Mouse (Mus musculus): ENCODE data around the gene Esr2. TPM values are rescaled to one million over a fixed set of nuclear protein-coding genes. Genes with fewer than 3 reads are reported as not detected.

Esr2 gene
- polyA plus RNA-seq, 1 experiment from 2014 or later, result 0.08 TPM

DNA sequence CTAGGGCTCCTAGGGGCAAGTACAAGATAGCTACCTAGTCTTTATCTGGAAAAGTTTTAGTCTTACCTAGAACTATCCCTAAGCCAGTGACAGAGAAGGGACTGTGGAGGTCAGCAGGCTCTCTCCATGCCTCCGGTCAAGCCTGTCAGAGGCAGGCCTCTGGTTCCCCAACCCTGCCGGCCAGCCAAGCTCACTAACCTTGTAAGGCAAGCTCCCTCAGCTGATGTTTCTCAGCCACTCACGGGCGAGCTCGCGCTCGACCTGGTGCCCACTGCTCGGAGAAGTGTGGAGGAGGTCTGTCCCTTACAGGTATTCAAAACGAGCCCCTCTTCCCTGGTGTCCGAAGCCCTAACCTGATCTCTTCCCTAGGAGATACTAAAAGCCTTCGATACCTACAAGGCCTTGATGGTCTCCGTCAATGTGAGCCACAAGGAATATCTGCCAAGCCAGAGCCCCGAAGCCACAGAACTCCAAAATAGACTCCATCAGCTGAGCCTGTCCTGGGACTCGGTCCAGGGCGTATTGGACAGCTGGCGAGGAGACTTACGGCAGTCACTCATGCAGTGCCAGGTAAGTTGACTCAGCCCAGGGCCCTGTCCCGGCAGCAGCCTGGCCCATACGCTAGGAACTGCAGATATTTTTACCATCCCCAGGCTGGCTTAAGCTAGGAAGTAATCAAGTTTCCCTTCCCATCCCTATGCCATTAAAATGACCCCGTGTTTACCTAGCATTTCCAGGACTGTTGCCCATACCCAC, 72.3 kb downstream of the Esr2 start:
- Histone ChIP-seq H3K27ac (replicated peaks) (no peak overlapping the region), H3K4me2 (replicated peaks) (no peak overlapping the region), H3K9me3 (replicated peaks) (no peaks in the 10 kb centered on the region), H3K36me3 (peaks cover 80% of the 10 kb centered on the region), H3K9ac (no peak overlapping the region), H3K4me3 (replicated peaks) (no peak overlapping the region), H3K4me1 (no peaks in the 10 kb centered on the region), H3K27me3 (no peaks in the 10 kb centered on the region)
- 92% methylated on average over 20 of the region's 20 CpGs for WGBS
- ATAC-seq (ENCODE audit: insufficient number of reproducible peaks, low FRiP score, low TSS enrichment, low read depth), result no peak

- 89% methylated on average over 12 of the region's 12 CpGs for WGBS
Observed at GRCm38 (mm10) chr12:76102621-76103020, 74.4 kb downstream of the Esr2 start.

DNA sequence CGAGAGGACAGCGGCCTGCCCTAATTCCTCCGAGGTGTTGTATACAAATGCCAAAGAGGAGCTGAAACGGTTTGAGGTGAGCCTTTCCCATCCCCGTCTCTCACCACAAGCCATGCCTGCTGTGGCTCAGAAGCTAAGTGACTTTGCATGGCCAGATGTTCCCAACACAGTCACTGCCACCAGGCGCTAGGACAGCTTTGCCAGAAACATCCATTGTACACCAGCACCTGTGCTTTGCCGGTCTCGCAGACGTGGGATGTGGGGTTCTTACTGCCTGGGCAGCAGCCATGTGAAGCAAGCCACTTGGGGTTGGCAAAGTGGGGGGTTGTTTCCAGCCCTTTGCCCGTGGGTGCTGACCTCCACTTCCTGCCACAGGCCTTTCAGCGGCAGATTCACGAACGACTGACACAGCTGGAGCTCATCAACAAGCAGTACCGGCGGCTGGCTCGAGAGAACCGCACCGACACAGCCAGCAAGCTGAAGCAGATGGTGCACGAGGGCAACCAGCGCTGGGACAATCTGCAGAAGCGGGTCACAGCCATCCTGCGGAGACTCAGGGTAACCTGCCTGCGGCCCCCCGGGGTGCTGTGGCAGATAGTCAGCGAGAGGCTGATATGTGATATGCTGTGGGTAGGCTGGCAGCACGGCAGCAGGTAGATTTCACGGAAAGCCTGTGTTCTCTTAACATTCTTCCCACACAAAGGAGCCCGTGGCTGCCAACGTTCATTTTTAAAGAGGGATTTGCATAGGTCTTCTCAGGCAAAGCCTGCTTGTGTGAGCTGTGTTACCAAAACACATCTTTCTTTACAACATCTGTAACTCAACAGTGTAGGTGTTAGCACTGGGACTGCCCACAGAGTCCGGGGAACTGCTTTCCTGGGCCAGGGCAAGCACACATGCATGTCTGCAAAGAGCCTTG, 81.7 kb downstream of the Esr2 start:
- H3K27me3 ChIP-seq, result no peaks in the 10 kb centered on the region
- H3K4me3 ChIP-seq (replicated peaks), result no peak overlapping the region
- no peak overlapping the region for H3K4me2 ChIP-seq (replicated peaks)
- no peak overlapping the region for H3K9ac ChIP-seq
- H3K9me3 ChIP-seq (replicated peaks), result no peaks in the 10 kb centered on the region
- peaks cover 50% of the 10 kb centered on the region for H3K36me3 ChIP-seq
- WGBS, result 45% methylated on average over 30 of the region's 30 CpGs
- ATAC-seq (ENCODE audit: insufficient number of reproducible peaks, low FRiP score, low TSS enrichment, low read depth), result no peak; the same call in 1 of the 2 replicates
- peaks cover 10% of the 10 kb centered on the region for H3K4me1 ChIP-seq
- H3K27ac ChIP-seq (replicated peaks), result no peak overlapping the region; the same call in 1 of the 2 replicates

More at GRCm38 (mm10) chr12:76102621-76103020, 74.4 kb downstream of the Esr2 start:
- no peak for ATAC-seq (ENCODE audit: insufficient number of reproducible peaks, low FRiP score, low TSS enrichment, low read depth)
- Histone ChIP-seq H3K27ac (replicated peaks) (no peak overlapping the region), H3K27me3 (no peaks in the 10 kb centered on the region), H3K36me3 (peaks cover 83% of the 10 kb centered on the region), H3K9me3 (replicated peaks) (no peaks in the 10 kb centered on the region), H3K4me1 (no peaks in the 10 kb centered on the region), H3K9ac (no peak overlapping the region), H3K4me3 (replicated peaks) (no peak overlapping the region), H3K4me2 (replicated peaks) (no peak overlapping the region)

DNA sequence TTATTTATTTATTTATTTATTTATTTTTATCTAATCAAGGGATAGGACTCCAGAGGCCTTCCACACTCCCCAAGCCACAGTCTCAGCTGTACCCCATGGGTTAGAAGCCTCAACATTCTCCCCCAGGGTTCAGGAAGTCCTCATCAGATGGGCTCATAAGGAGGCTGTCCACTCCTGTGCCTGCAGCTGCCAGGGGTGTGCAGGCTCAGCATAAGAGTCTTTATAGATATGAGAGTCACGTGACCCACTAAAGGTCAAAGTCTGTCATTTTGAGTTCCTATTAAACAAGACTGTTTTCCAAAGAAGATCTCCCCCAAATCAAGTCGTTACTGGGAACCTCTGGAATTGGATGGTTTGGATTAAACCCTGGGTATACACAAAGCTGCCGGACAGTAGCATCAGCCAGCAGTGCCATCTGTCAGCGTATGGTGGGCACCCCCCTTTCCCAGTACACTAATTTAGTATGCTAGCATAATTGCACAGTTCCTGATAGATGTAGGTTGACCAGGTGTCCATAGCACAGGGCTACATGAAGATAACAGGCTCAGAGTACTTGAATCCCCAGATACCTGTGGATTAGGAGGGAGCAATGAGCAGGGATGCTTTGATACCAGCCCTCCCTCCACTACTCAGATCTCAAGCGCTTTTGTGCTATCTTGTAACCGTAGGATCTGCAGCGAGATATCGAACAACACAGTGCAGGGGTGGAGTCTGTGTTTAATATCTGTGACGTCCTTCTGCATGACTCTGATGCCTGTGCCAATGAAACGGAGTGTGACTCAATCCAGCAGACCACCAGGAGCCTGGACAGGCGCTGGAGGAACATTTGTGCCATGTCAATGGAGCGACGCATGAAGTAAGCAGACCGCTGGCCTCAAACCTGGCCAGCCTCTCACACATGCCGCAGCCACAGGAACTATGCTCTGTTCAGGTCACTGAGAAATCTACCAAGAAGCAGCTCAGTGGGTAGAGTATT, 83.2 kb downstream of the Esr2 start:
- Histone ChIP-seq H3K4me2 (replicated peaks) (no peak overlapping the region), H3K4me3 (replicated peaks) (no peak overlapping the region), H3K9ac (no peak overlapping the region), H3K27me3 (no peaks in the 10 kb centered on the region), H3K36me3 (peaks cover 35% of the 10 kb centered on the region), H3K27ac (replicated peaks) (no peak overlapping the region), H3K9me3 (replicated peaks) (no peaks in the 10 kb centered on the region), H3K4me1 (peaks cover 10% of the 10 kb centered on the region)
- no peak for ATAC-seq (ENCODE audit: insufficient number of reproducible peaks, low FRiP score, low TSS enrichment, low read depth)
- WGBS, result 91% methylated on average over 15 of the region's 15 CpGs

DNA sequence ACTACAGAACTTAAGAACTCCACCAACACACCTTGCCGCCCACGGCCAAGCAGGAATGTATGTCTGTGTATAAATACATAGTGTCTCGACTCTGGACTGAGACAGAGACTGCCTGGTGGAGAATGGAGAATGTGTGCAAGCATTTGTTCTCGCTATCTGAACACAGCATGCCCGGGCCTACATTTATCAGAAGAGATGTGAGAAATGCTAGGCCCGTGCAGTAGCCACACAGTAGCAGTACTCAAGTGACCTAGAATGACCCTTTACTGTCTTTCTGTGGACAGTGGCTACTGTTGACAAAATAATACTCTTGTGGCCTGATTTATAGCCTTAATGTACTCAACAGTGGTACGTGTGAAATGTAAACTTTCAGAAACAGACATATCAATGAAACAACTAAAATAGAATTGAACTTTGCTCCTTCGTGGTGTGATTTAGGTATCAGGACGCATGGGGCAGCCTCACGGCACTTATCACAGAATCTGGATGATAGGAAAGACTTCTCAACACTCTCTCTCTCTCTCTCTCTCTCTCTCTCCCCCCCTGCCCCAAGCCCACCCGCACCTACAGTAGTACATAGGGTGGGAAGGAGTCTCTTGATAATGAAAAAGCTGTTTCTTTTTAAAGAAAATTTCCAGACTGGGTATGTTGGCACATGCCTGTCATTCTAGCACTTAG, 84.1 kb downstream of the Esr2 start:
- Histone ChIP-seq H3K27ac (replicated peaks) (no peak overlapping the region), H3K4me2 (replicated peaks) (no peak overlapping the region), H3K9me3 (replicated peaks) (no peaks in the 10 kb centered on the region), H3K4me3 (replicated peaks) (no peak overlapping the region), H3K36me3 (peaks cover 25% of the 10 kb centered on the region), H3K9ac (no peak overlapping the region), H3K27me3 (no peaks in the 10 kb centered on the region), H3K4me1 (peaks cover 10% of the 10 kb centered on the region)
- 90% methylated on average over 11 of the region's 11 CpGs for whole genome bisulfite sequencing
- no peak for ATAC-seq (ENCODE audit: insufficient number of reproducible peaks, low FRiP score, low TSS enrichment, low read depth)

GRCm38 (mm10) chr12:76087025-76087424, 90.0 kb downstream of the Esr2 start:
- Histone ChIP-seq H3K4me3 (replicated peaks) (no peak overlapping the region), H3K4me1 (0 out of 2 replicates have a peak, but pooled peaks cover 7% of the 10 kb centered on the region), H3K36me3 (peaks cover 4% of the 10 kb centered on the region; the same call in 1 of the 2 replicates), H3K4me2 (replicated peaks) (no peak overlapping the region), H3K9ac (no peak overlapping the region), H3K27me3 (no peaks in the 10 kb centered on the region), H3K9me3 (replicated peaks) (no peaks in the 10 kb centered on the region), H3K27ac (replicated peaks) (no peak overlapping the region)
- no peak for ATAC-seq (ENCODE audit: insufficient number of reproducible peaks, low FRiP score, low TSS enrichment, low read depth)
- 59% methylated on average over 13 of the region's 13 CpGs for WGBS

DNA sequence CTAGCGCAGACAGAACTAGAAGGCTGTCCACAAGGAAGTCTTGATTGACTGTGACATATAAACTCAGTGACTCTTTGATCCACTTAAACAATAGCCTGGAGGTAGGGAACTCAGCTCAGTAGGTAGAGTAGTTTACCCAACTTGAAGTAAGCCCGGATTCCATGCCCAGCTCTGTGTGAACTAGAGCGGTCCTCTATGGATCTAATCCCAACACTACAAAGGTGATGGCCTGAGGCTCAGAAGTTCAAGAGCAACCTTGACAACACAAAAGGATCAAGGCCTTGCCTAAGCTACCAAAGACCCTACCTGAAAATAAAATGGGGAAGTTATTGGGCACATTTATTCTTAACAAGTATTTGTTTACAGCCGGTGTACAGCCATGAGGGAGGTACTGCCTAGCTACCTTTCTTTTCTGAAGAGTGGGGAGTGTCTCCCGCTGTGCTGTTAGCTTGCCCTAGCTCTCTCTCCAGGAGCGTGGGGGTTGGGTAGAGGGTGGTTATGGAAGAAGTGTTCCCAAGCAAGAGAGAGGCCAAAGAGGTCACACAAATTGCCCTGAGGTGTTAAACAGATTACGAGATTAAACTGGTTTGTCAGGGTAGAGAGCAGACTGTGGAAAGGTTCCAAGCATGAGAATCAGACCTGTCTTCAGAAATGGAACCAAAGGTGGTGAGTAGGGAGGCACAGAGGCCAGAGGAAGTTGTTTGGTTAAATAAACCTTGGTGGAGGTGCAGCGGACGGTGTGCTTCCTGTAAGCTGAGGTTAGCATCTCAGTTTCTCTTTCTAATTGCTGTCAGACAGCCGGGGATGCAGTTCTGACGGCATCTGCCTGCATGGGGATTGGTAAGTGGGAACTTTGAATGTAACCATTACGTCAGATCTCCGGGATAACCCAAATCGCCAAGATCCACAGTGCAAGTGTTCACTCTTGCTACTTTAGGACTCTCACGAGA, 90.8 kb downstream of the Esr2 start:
- no peak overlapping the region; the same call in 1 of the 2 replicates for H3K27ac ChIP-seq (replicated peaks)
- H3K27me3 ChIP-seq, result no peaks in the 10 kb centered on the region
- H3K36me3 ChIP-seq, result peaks cover 4% of the 10 kb centered on the region; the same call in 1 of the 2 replicates
- H3K4me2 ChIP-seq (replicated peaks), result no peak overlapping the region
- H3K9ac ChIP-seq, result no peak overlapping the region
- 49% methylated on average over 15 of the region's 15 CpGs for WGBS
- peaks cover 13% of the 10 kb centered on the region for H3K4me1 ChIP-seq
- no peak overlapping the region for H3K4me3 ChIP-seq (replicated peaks)
- no peaks in the 10 kb centered on the region for H3K9me3 ChIP-seq (replicated peaks)
- no peak for ATAC-seq (ENCODE audit: insufficient number of reproducible peaks, low FRiP score, low TSS enrichment, low read depth)

GRCm38 (mm10) chr12:76085066-76085465, 92.0 kb downstream of the Esr2 start:
- no peak for ATAC-seq (ENCODE audit: insufficient number of reproducible peaks, low FRiP score, low TSS enrichment, low read depth)

GRCm38 (mm10) chr12:76081557-76082211, 95.4 kb downstream of the Esr2 start:
- Histone ChIP-seq H3K4me3 (replicated peaks) (peak overlapping the region; percentile 27), H3K36me3 (peaks cover 9% of the 10 kb centered on the region; the same call in 1 of the 2 replicates), H3K9ac (no peak overlapping the region), H3K4me2 (replicated peaks) (peak overlapping the region; percentile 51), H3K4me1 (peaks cover 20% of the 10 kb centered on the region), H3K9me3 (replicated peaks) (no peaks in the 10 kb centered on the region), H3K27me3 (no peaks in the 10 kb centered on the region), H3K27ac (replicated peaks) (no peak overlapping the region)
- 11% methylated on average over 22 of the region's 22 CpGs for WGBS
- peak; percentile 73 for ATAC-seq (ENCODE audit: insufficient number of reproducible peaks, low FRiP score, low TSS enrichment, low read depth)

More at GRCm38 (mm10) chr12:76085066-76085465, 92.0 kb downstream of the Esr2 start:
- Histone ChIP-seq H3K36me3 (peaks cover 4% of the 10 kb centered on the region; the same call in 1 of the 2 replicates), H3K4me2 (replicated peaks) (no peak overlapping the region), H3K27ac (replicated peaks) (no peak overlapping the region), H3K9ac (no peak overlapping the region), H3K4me3 (replicated peaks) (no peak overlapping the region), H3K9me3 (replicated peaks) (no peaks in the 10 kb centered on the region), H3K4me1 (peaks cover 20% of the 10 kb centered on the region), H3K27me3 (no peaks in the 10 kb centered on the region)
- WGBS, result 51% methylated on average over 9 of the region's 9 CpGs
